Mouse (Mus musculus) kidney, embryonic 15.5 days (tissue): ENCODE results near the gene Tfg. TPM values are rescaled to one million over a fixed set of nuclear protein-coding genes. Genes with fewer than 3 reads are reported as not detected.
A peak's percentile ranks its signal among the peaks of the same experiment; 100 is the strongest.

Experiments
- ATAC-seq: fragments of 200-750 bp; cut with Nextera tagmentation; replicated peaks from 2 replicates; pipeline ENCODE4 v1.8.0; 2017; ENCODE audit warnings: moderate TSS enrichment; ENCODE audit not compliant: low FRiP score
- H3K27ac ChIP-seq: fragments of 300-500 bp; sonication (generic); 2 replicates; pipeline ENCODE4 v1.5.1; 2015; ENCODE audit warnings: mild to moderate bottlenecking, inconsistent platforms
- H3K27me3 ChIP-seq: fragments of 300-500 bp; sonication (generic); 2 replicates; pipeline ENCODE4 v1.6.1; 2015; ENCODE audit warnings: inconsistent platforms
- H3K36me3 ChIP-seq: fragments of 300-500 bp; sonication (generic); 2 replicates; pipeline ENCODE4 v1.6.1; 2015; ENCODE audit warnings: inconsistent platforms
- H3K4me1 ChIP-seq: fragments of 300-500 bp; sonication (generic); 2 replicates; pipeline ENCODE4 v1.6.1; 2015; ENCODE audit warnings: inconsistent platforms
- H3K4me2 ChIP-seq: fragments of 300-500 bp; sonication (generic); 2 replicates; pipeline ENCODE4 v1.6.1; 2015; ENCODE audit warnings: moderate library complexity, mild to moderate bottlenecking, inconsistent platforms
- H3K4me3 ChIP-seq: fragments of 300-500 bp; sonication (generic); replicated peaks from 2 replicates; pipeline ENCODE4 v1.5.1; 2015; ENCODE audit warnings: mild to moderate bottlenecking, inconsistent platforms
- H3K9ac ChIP-seq: fragments of 300-500 bp; sonication (generic); 2 replicates; pipeline ENCODE4 v1.6.1; 2015; ENCODE audit warnings: mild to moderate bottlenecking, inconsistent platforms
- H3K9me3 ChIP-seq: fragments of 300-500 bp; sonication (generic); replicated peaks from 2 replicates; pipeline ENCODE4 v1.6.1; 2016; ENCODE audit warnings: inconsistent platforms
- WGBS: fragments of 180-500 bp; shearing (Covaris S2); methylation state at CpG from one replicate; pipeline ENCODE4 v1.1.7; 2015; ENCODE audit warnings: mixed read lengths; 5-methylcytosine and 5-hydroxymethylcytosine counted together
- polyA plus RNA-seq: library from polyadenylated mRNA; unstranded; fragments of >200 nt; fragmentation: Nextera tagmentation; extraction: Ambion mirVana; gene quantifications from 2 replicates; pipeline ENCODE4 v1.2.1, GENCODE M21; 2015

The Tfg gene
- 147 and 148 TPM in 2 replicates for polyA plus RNA-seq

DNA sequence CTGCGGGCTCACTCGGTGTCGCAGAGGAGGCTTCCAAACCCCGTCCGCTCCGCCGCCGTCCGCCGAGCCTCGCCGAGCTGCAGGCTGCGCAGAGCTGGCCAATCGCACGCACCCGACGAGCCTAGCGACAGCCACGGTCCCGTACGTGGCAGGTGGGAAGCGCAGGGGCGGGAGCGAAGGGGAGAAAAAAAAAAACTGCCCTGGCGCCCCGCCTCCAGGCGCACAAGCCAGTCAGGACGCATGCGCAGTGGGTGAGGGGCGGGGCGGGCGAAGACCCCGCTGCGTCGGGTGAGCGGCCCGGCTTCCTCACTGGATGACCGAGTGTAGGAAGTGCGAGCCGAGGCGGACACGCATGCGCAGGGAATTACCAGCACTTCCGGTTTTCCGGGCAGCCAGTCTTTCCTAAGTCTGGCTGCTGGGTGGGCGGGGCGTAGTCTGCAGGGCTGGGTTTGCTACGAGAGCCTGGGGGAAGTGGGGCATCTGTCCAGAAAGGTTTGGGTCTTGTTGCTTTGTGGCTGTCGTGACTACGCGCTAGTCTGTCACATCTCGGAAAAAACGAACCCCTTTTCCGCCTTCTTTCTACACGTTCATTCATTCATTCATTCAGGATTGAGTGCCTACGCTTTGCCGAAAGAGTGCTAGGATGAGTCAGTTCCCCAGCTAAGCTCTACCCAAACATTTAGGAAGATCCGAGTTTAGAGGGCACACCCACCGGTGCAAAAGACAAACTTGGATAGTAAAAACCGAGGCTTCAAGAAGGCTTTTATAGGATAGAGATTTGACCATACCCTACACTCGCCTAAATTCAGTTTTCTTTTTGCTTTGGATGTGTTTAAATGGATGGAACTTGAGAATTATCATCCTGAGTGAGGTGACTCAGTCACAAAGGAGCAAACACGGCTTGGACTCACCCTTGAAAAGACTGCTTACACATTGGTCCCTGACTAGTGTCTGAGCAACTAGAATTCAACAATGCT lies at the start of gene Tfg:
Gene Tfg, minus strand, starts transcription at position 227 of the 977 bp plus-strand sequence.
- Histone ChIP-seq H3K27ac (peak within 1 kb of the TSS; percentile 99), H3K4me2 (peak within 1 kb of the TSS; percentile 68), H3K4me3 (peak within 1 kb of the TSS; percentile 85), H3K36me3 (peaks cover 2% of the 10 kb centered on the region), H3K4me1 (peaks cover 9% of the 10 kb centered on the region), H3K9ac (peak within 1 kb of the TSS; percentile 82), H3K9me3 (no peaks in the 10 kb centered on the region), H3K27me3 (no peaks in the 10 kb centered on the region)
- under 1% methylated on average over 62 of the region's 62 CpGs for whole genome bisulfite sequencing
- peak; percentile 98 for ATAC-seq

GRCm38 (mm10) chr16:56729060-56729459 lies 11.8 kb upstream of the Tfg start:
- 0% methylated on average over 1 of the region's 1 CpGs for WGBS
- H3K4me1 ChIP-seq = no peaks in the 10 kb centered on the region
- no peak overlapping the region for H3K4me3 ChIP-seq
- H3K27ac ChIP-seq = no peak overlapping the region
- H3K9ac ChIP-seq = no peak overlapping the region
- H3K27me3 ChIP-seq = no peaks in the 10 kb centered on the region
- no peaks in the 10 kb centered on the region for H3K36me3 ChIP-seq
- H3K4me2 ChIP-seq = no peak overlapping the region
- ATAC-seq = no peak
- no peaks in the 10 kb centered on the region for H3K9me3 ChIP-seq

DNA sequence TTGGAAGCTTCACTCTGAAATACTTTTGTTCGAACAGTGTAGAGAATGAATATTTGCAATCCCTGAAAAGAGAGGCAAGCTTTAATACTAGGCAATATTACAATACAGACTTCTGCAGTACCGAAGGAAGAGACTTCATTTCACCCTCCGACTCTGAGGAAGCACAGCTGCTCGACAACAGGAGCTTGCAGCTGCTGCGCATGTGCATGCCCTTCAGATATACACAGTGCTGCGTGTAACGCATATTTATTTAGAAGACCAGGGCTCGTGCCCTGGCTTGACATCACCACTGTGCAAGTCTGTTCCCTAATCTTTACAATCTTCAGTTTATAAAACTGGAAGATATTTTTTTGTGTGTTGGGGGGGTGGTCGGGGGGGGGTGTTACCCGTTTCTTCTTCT lies 7.7 kb upstream of the Tfg start:
- Histone ChIP-seq H3K9ac (no peak overlapping the region), H3K4me3 (no peak overlapping the region), H3K27me3 (no peaks in the 10 kb centered on the region), H3K9me3 (no peaks in the 10 kb centered on the region), H3K36me3 (no peaks in the 10 kb centered on the region), H3K4me2 (no peak overlapping the region), H3K27ac (no peak overlapping the region), H3K4me1 (no peaks in the 10 kb centered on the region)
- 74% methylated on average over 10 of the region's 10 CpGs for WGBS
- ATAC-seq = no peak

GRCm38 (mm10) chr16:56722357-56722756 lies 5.1 kb upstream of the Tfg start:
- Histone ChIP-seq H3K27ac (no peak overlapping the region), H3K4me1 (no peaks in the 10 kb centered on the region), H3K9ac (no peak overlapping the region), H3K27me3 (no peaks in the 10 kb centered on the region), H3K36me3 (no peaks in the 10 kb centered on the region), H3K9me3 (no peaks in the 10 kb centered on the region), H3K4me3 (no peak overlapping the region), H3K4me2 (no peak overlapping the region)
- 58% methylated on average over 4 of the region's 4 CpGs for WGBS
- ATAC-seq = no peak

GRCm38 (mm10) chr16:56719031-56719430 lies 1.8 kb upstream of the Tfg start:
- H3K4me2 ChIP-seq = no peak overlapping the region
- no peaks in the 10 kb centered on the region for H3K36me3 ChIP-seq
- no peak overlapping the region for H3K27ac ChIP-seq
- H3K4me3 ChIP-seq = no peak overlapping the region
- no peaks in the 10 kb centered on the region for H3K9me3 ChIP-seq
- no peak for ATAC-seq
- H3K27me3 ChIP-seq = no peaks in the 10 kb centered on the region
- H3K9ac ChIP-seq = no peak overlapping the region
- peaks cover 9% of the 10 kb centered on the region for H3K4me1 ChIP-seq

DNA sequence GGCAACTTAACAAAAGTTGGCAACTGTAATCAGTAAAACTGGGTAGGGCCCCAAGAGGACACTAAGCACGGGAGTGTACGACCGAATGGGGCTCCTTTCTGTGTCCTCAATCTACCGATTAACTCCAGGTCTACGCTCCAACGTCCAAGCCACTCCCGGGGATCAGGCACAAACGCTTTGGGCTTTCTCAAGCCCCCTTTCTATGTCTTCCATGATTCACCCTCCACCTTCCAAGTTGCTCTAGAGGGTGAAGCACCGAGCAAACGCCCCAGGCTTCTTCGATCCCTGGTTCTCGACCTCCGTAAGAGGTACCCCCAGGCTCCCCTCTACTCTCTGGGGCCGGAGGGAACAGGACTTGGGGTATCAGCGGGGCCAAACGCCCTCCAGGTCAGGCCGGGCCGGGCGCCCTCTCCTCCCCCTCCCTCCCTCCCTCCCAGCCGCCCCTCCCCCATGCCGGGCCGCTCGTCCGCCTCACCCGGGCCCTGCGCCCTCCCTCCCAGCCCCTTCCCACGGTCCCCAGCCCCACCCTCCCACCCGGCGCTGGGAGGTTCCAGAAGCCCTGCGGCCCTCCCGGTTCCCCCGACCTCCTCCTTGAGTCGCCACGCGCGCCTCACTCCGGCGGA lies 582 bp downstream of the Tfg start:
- Histone ChIP-seq H3K9ac (peak overlapping the region; percentile 82), H3K4me1 (peaks cover 9% of the 10 kb centered on the region), H3K27ac (peak overlapping the region; percentile 99), H3K4me3 (peak overlapping the region; percentile 85), H3K9me3 (no peaks in the 10 kb centered on the region), H3K4me2 (peak overlapping the region; percentile 66), H3K27me3 (no peaks in the 10 kb centered on the region), H3K36me3 (peaks cover 9% of the 10 kb centered on the region)
- WGBS = 0% methylated on average over 28 of the region's 38 CpGs
- peak; percentile 84 for ATAC-seq

GRCm38 (mm10) chr16:56715608-56716007 lies 1.6 kb downstream of the Tfg start:
- no peak for ATAC-seq
- Histone ChIP-seq H3K4me2 (peak overlapping the region; percentile 66), H3K9ac (no peak overlapping the region), H3K27ac (no peak overlapping the region), H3K27me3 (no peaks in the 10 kb centered on the region), H3K4me3 (peak overlapping the region; percentile 85), H3K36me3 (peaks cover 19% of the 10 kb centered on the region), H3K9me3 (no peaks in the 10 kb centered on the region), H3K4me1 (peaks cover 9% of the 10 kb centered on the region)
- 65% methylated on average over 3 of the region's 3 CpGs for WGBS

- Histone ChIP-seq H3K4me1 (no peaks in the 10 kb centered on the region), H3K36me3 (peaks cover 60% of the 10 kb centered on the region), H3K27ac (no peak overlapping the region), H3K9me3 (no peaks in the 10 kb centered on the region), H3K9ac (no peak overlapping the region), H3K4me3 (no peak overlapping the region), H3K27me3 (no peaks in the 10 kb centered on the region), H3K4me2 (no peak overlapping the region)
- ATAC-seq = no peak
- WGBS = 97% methylated on average over 3 of the region's 3 CpGs
Measured at GRCm38 (mm10) chr16:56710071-56710470, 7.2 kb downstream of the Tfg start.

- H3K27ac ChIP-seq = no peak overlapping the region
- no peaks in the 10 kb centered on the region for H3K27me3 ChIP-seq
- no peaks in the 10 kb centered on the region for H3K4me1 ChIP-seq
- no peak overlapping the region for H3K4me2 ChIP-seq
- WGBS = 87% methylated on average over 3 of the region's 3 CpGs
- no peaks in the 10 kb centered on the region for H3K9me3 ChIP-seq
- H3K4me3 ChIP-seq = no peak overlapping the region
- H3K9ac ChIP-seq = no peak overlapping the region
- peaks cover 70% of the 10 kb centered on the region for H3K36me3 ChIP-seq
- ATAC-seq = no peak
Measured at GRCm38 (mm10) chr16:56705731-56706130, 11.5 kb downstream of the Tfg start.

GRCm38 (mm10) chr16:56700898-56701297 lies 16.4 kb downstream of the Tfg start:
- Histone ChIP-seq H3K9ac (no peak overlapping the region), H3K4me2 (no peak overlapping the region), H3K4me1 (no peaks in the 10 kb centered on the region), H3K36me3 (peaks cover 64% of the 10 kb centered on the region), H3K27ac (no peak overlapping the region), H3K9me3 (no peaks in the 10 kb centered on the region), H3K4me3 (no peak overlapping the region), H3K27me3 (no peaks in the 10 kb centered on the region)
- WGBS = 95% methylated on average over 3 of the region's 3 CpGs
- no peak for ATAC-seq

DNA sequence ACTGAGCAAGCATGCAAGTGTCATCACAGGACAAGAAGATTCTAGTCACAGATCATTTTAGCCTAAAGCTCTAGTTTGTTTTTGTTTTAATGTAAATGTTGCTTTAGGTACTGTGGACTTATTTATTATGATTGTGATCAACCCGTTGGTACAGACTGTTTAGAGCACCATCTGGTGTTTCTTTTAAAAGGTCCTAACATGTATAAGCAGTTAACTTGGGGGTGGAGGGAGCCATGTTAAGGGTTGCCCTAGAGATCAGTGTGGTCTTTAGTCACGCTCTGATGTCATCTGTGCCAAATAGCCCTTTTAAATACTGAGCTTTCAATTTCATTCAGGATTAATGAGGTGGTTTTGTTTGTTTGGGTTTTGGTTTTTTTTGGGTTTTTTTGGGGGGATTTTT lies 20.8 kb downstream of the Tfg start:
- Histone ChIP-seq H3K9ac (no peak overlapping the region), H3K36me3 (peaks cover 75% of the 10 kb centered on the region), H3K4me3 (no peak overlapping the region), H3K27ac (no peak overlapping the region), H3K9me3 (no peaks in the 10 kb centered on the region), H3K4me1 (no peaks in the 10 kb centered on the region), H3K4me2 (no peak overlapping the region), H3K27me3 (no peaks in the 10 kb centered on the region)
- 82% methylated on average over 2 of the region's 2 CpGs for WGBS
- ATAC-seq = no peak

DNA sequence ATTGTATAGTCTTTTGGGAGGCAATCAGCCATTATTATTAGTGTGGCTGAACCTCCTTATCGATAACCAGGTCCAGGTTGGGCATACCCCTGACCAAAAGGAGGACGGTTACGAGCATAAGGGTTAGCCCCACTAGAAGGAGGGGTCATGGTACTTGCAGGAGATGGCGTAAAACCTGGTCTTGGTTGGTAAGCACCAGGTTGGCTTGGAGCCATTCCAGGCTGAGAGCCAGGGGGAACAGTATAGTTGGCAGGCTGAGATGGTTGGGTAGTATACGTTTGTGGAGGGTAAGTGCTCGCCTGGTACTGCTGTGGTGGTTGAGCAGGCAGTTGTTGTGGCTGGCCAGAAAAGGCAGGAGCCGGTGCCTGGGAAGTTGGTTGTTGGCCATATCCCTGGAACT lies 26.5 kb downstream of the Tfg start:
- H3K36me3 ChIP-seq = peaks cover 71% of the 10 kb centered on the region
- H3K4me2 ChIP-seq = no peak overlapping the region
- no peak overlapping the region for H3K9ac ChIP-seq
- no peaks in the 10 kb centered on the region for H3K27me3 ChIP-seq
- no peak for ATAC-seq
- H3K9me3 ChIP-seq = no peaks in the 10 kb centered on the region
- H3K4me3 ChIP-seq = no peak overlapping the region
- 91% methylated on average over 7 of the region's 7 CpGs for WGBS
- H3K27ac ChIP-seq = no peak overlapping the region
- no peaks in the 10 kb centered on the region for H3K4me1 ChIP-seq
